Mouse (Mus musculus): ENCODE measurements around the gene Crabp1. TPM values are rescaled to one million over a fixed set of nuclear protein-coding genes. Genes with fewer than 3 reads are reported as not detected.
A peak's percentile ranks its signal among the peaks of the same experiment; 100 is the strongest.

The Crabp1 gene
- under 1 TPM in 1 of 2 experiments, not detected in 1; 0.49 TPM for total RNA-seq (2021)
- long read RNA-seq, experiment 1, partial matches to known transcripts, result 0 of 3 reads
- long read RNA-seq, experiment 1, other reads (novel, unspliced or antisense), result 0 of 3 reads
- long read RNA-seq, experiment 2, partial matches to known transcripts, result 0 of 2 reads
- long read RNA-seq, experiment 2, other reads (novel, unspliced or antisense), result 0 of 2 reads

- DNase-seq, result no peak
These were observed at the start of gene Crabp1 for GRCm38 (mm10) chr9:54764561-54765217. Crabp1 (plus strand) TSS chr9:54764748.

GRCm38 (mm10) chr9:54715776-54716175 lies 48.8 kb upstream of the Crabp1 start:
- DNase-seq, result no peak

- DNase-seq, result no peak
These were observed 47.0 kb upstream of the Crabp1 start for GRCm38 (mm10) chr9:54717527-54717926.

- no peak for DNase-seq
These were observed 42.4 kb upstream of the Crabp1 start for GRCm38 (mm10) chr9:54722156-54722555.

- no peak for DNase-seq
These were observed 42.0 kb upstream of the Crabp1 start for GRCm38 (mm10) chr9:54722596-54722995.

- DNase-seq, result no peak
These were observed 38.2 kb upstream of the Crabp1 start for GRCm38 (mm10) chr9:54726315-54726714.

- DNase-seq, result no peak
These were observed 32.4 kb upstream of the Crabp1 start for GRCm38 (mm10) chr9:54732122-54732521.

- DNase-seq, result peak; percentile 96
These were observed 30.5 kb upstream of the Crabp1 start, which contains the start of gene Wdr61 for GRCm38 (mm10) chr9:54733921-54734638. Wdr61 (minus strand) TSS chr9:54734519.

- DNase-seq, result no peak
These were observed 29.8 kb upstream of the Crabp1 start for GRCm38 (mm10) chr9:54734639-54735252.

- no peak for DNase-seq
These were observed 28.3 kb upstream of the Crabp1 start for GRCm38 (mm10) chr9:54736284-54736701.

- peak; percentile 25 for DNase-seq
These were observed 26.2 kb upstream of the Crabp1 start for GRCm38 (mm10) chr9:54738376-54738775.

GRCm38 (mm10) chr9:54743891-54744290 lies 20.7 kb upstream of the Crabp1 start:
- no peak for DNase-seq

GRCm38 (mm10) chr9:54745740-54746370 lies 18.7 kb upstream of the Crabp1 start:
- DNase-seq, result no peak

- peak; percentile 16 for DNase-seq
These were observed 14.2 kb upstream of the Crabp1 start for GRCm38 (mm10) chr9:54750215-54750981.

- no peak for DNase-seq
These were observed 12.9 kb upstream of the Crabp1 start for GRCm38 (mm10) chr9:54751684-54752083.

- no peak for DNase-seq
These were observed 12.2 kb upstream of the Crabp1 start for GRCm38 (mm10) chr9:54752201-54752943.

GRCm38 (mm10) chr9:54752944-54753295 lies 11.6 kb upstream of the Crabp1 start:
- DNase-seq, result no peak

- DNase-seq, result no peak
These were observed 5.0 kb upstream of the Crabp1 start for GRCm38 (mm10) chr9:54759592-54759991.

GRCm38 (mm10) chr9:54764091-54764490 lies 457 bp upstream of the Crabp1 start:
- DNase-seq, result no peak

- no peak for DNase-seq
These were observed 963 bp downstream of the Crabp1 start for GRCm38 (mm10) chr9:54765336-54766085.

Measured in gastrocnemius, postnatal 25 days (tissue).